Mouse (Mus musculus): ENCODE measurements around the gene Zfp672. TPM values are rescaled to one million over a fixed set of nuclear protein-coding genes. Genes with fewer than 3 reads are reported as not detected.

Gene Zfp672
- polyA plus RNA-seq, 1 experiment from 2014 or later = 32.3 TPM

- ATAC-seq (ENCODE audit: insufficient number of reproducible peaks, insufficient read depth, low FRiP score, low TSS enrichment, low read depth) = no peak
- Histone ChIP-seq H3K4me3 (replicated peaks) (no peak overlapping the region), H3K4me2 (no peak overlapping the region), H3K9ac (replicated peaks) (no peak overlapping the region), H3K4me1 (replicated peaks) (no peaks in the 10 kb centered on the region), H3K9me3 (no peaks in the 10 kb centered on the region), H3K36me3 (no peaks in the 10 kb centered on the region), H3K27me3 (no peaks in the 10 kb centered on the region), H3K27ac (no peak overlapping the region)
- 86% methylated on average over 4 of the region's 4 CpGs for WGBS
These were observed 54.4 kb downstream of the Zfp672 start for GRCm38 (mm10) chr11:58275756-58276155.

GRCm38 (mm10) chr11:58274572-58274971 lies 55.6 kb downstream of the Zfp672 start, which contains the start of gene 4930438A08Rik:
TSS of gene 4930438A08Rik (plus strand) at chr11:58274799.
- Histone ChIP-seq H3K4me2 (no peak within 1 kb of the TSS), H3K4me1 (replicated peaks) (no peaks in the 10 kb centered on the region), H3K4me3 (replicated peaks) (no peak within 1 kb of the TSS), H3K27ac (no peak within 1 kb of the TSS), H3K9ac (replicated peaks) (no peak within 1 kb of the TSS), H3K9me3 (no peaks in the 10 kb centered on the region), H3K36me3 (no peaks in the 10 kb centered on the region), H3K27me3 (no peaks in the 10 kb centered on the region)
- no peak for ATAC-seq (ENCODE audit: insufficient number of reproducible peaks, insufficient read depth, low FRiP score, low TSS enrichment, low read depth)
- 47% methylated on average over 2 of the region's 2 CpGs for WGBS

GRCm38 (mm10) chr11:58268285-58268684 lies 61.9 kb downstream of the Zfp672 start:
- Histone ChIP-seq H3K9me3 (no peaks in the 10 kb centered on the region), H3K4me3 (replicated peaks) (no peak overlapping the region), H3K4me2 (no peak overlapping the region), H3K4me1 (replicated peaks) (no peaks in the 10 kb centered on the region), H3K27ac (no peak overlapping the region), H3K27me3 (no peaks in the 10 kb centered on the region), H3K36me3 (no peaks in the 10 kb centered on the region), H3K9ac (replicated peaks) (no peak overlapping the region)
- ATAC-seq (ENCODE audit: insufficient number of reproducible peaks, insufficient read depth, low FRiP score, low TSS enrichment, low read depth) = no peak
- WGBS = 83% methylated on average over 3 of the region's 3 CpGs

Other genes with a start within 250 kb of the Zfp672 start
- gene Gm12248, start 237.2 kb downstream of the Zfp672 start, polyA plus RNA-seq (2016; fragmentation: Nextera tagmentation; extraction: Ambion mirVana) = not detected in 2 replicates
- 106 and 109 TPM in 2 replicates for gene Cnot8, start 226.2 kb downstream of the Zfp672 start, polyA plus RNA-seq (2016; fragmentation: Nextera tagmentation; extraction: Ambion mirVana)
- gene Gemin5, start 161.8 kb downstream of the Zfp672 start, polyA plus RNA-seq (2016; fragmentation: Nextera tagmentation; extraction: Ambion mirVana) = 28.9 and 29.7 TPM in 2 replicates
- 135 and 144 TPM in 2 replicates for gene Mrpl22, start 158.7 kb downstream of the Zfp672 start, polyA plus RNA-seq (2016; fragmentation: Nextera tagmentation; extraction: Ambion mirVana)
- 2.3 and 2.4 TPM in 2 replicates for gene Igtp, start 130.8 kb downstream of the Zfp672 start, polyA plus RNA-seq (2016; fragmentation: Nextera tagmentation; extraction: Ambion mirVana)
- 0.63 and 0.87 TPM in 2 replicates for gene Irgm2, start 130.7 kb downstream of the Zfp672 start, polyA plus RNA-seq (2016; fragmentation: Nextera tagmentation; extraction: Ambion mirVana)
- gene 4930438A08Rik, start 55.5 kb downstream of the Zfp672 start, polyA plus RNA-seq (2016; fragmentation: Nextera tagmentation; extraction: Ambion mirVana) = not detected in 2 replicates
- gene Zfp692, start 23.3 kb downstream of the Zfp672 start, polyA plus RNA-seq (2016; fragmentation: Nextera tagmentation; extraction: Ambion mirVana) = 28.0 and 29.2 TPM in 2 replicates
- 39.0 and 39.8 TPM in 2 replicates for gene Sh3bp5l, start 385 bp upstream of the Zfp672 start, polyA plus RNA-seq (2016; fragmentation: Nextera tagmentation; extraction: Ambion mirVana)
- gene Lypd8, start 48.7 kb upstream of the Zfp672 start, polyA plus RNA-seq (2016; fragmentation: Nextera tagmentation; extraction: Ambion mirVana) = not detected in 2 replicates
- not detected in 2 replicates for gene 1810065E05Rik, start 90.8 kb upstream of the Zfp672 start, polyA plus RNA-seq (2016; fragmentation: Nextera tagmentation; extraction: Ambion mirVana)
- not detected in 2 replicates for gene Gm12253, start 102.2 kb upstream of the Zfp672 start, polyA plus RNA-seq (2016; fragmentation: Nextera tagmentation; extraction: Ambion mirVana)
- gene Lypd9, start 122.6 kb upstream of the Zfp672 start, polyA plus RNA-seq (2016; fragmentation: Nextera tagmentation; extraction: Ambion mirVana) = not detected in 2 replicates
- not detected in 2 replicates for gene Olfr30, start 131.9 kb upstream of the Zfp672 start, polyA plus RNA-seq (2016; fragmentation: Nextera tagmentation; extraction: Ambion mirVana)
- not detected in 2 replicates for gene Olfr332, start 162.2 kb upstream of the Zfp672 start, polyA plus RNA-seq (2016; fragmentation: Nextera tagmentation; extraction: Ambion mirVana)
- not detected in 2 replicates for gene Olfr331, start 172.2 kb upstream of the Zfp672 start, polyA plus RNA-seq (2016; fragmentation: Nextera tagmentation; extraction: Ambion mirVana)
- gene Olfr330, start 204.5 kb upstream of the Zfp672 start, polyA plus RNA-seq (2016; fragmentation: Nextera tagmentation; extraction: Ambion mirVana) = not detected in 2 replicates
- gene Olfr329-ps, start 216.1 kb upstream of the Zfp672 start, polyA plus RNA-seq (2016; fragmentation: Nextera tagmentation; extraction: Ambion mirVana) = not detected in 2 replicates
- gene Olfr328, start 225.3 kb upstream of the Zfp672 start, polyA plus RNA-seq (2016; fragmentation: Nextera tagmentation; extraction: Ambion mirVana) = 0.08 and 0.09 TPM in 2 replicates
- gene Olfr224, start 240.2 kb upstream of the Zfp672 start, polyA plus RNA-seq (2016; fragmentation: Nextera tagmentation; extraction: Ambion mirVana) = not detected in 2 replicates
- gene Olfr325, start 247.4 kb upstream of the Zfp672 start, polyA plus RNA-seq (2016; fragmentation: Nextera tagmentation; extraction: Ambion mirVana) = not detected in 2 replicates